Mouse (Mus musculus) gastrocnemius, postnatal 10 days (tissue): ENCODE results near the gene Proser3. TPM values are rescaled to one million over a fixed set of nuclear protein-coding genes. Genes with fewer than 3 reads are reported as not detected.
A peak's percentile ranks its signal among the peaks of the same experiment; 100 is the strongest.

ENCODE experiments used
- DNase-seq: peaks from one replicate; pipeline ENCODE4 v3.0.0; 2021; ENCODE audit warnings: mixed read lengths
- total RNA-seq, 2 experiments: library from RNA; stranded (reverse); gene quantifications; 2 replicates each; pipeline ENCODE4 v1.2.3; 2021

Gene Proser3
- total RNA-seq, 2 experiments from 2014 or later, result 3.8 to 6.2 TPM

- no peak for DNase-seq
Observed at GRCm38 (mm10) chr7:30579950-30580349, 27.9 kb upstream of the Proser3 start.

GRCm38 (mm10) chr7:30572969-30573368 is 20.9 kb upstream of the Proser3 start:
- peak; percentile 68 for DNase-seq

- no peak for DNase-seq
Observed at GRCm38 (mm10) chr7:30572389-30572788, 20.3 kb upstream of the Proser3 start.

- DNase-seq, result no peak
Observed at GRCm38 (mm10) chr7:30567555-30567954, 15.5 kb upstream of the Proser3 start.

- DNase-seq, result no peak
Observed at GRCm38 (mm10) chr7:30566033-30566432, 13.9 kb upstream of the Proser3 start.

GRCm38 (mm10) chr7:30564970-30565571 is 13.0 kb upstream of the Proser3 start, which contains the start of gene Igflr1:
Gene Igflr1 (plus strand): TSS chr7:30565427.
- no peak for DNase-seq

GRCm38 (mm10) chr7:30563906-30564280 is 11.8 kb upstream of the Proser3 start:
- no peak for DNase-seq

GRCm38 (mm10) chr7:30563117-30563905 is 11.2 kb upstream of the Proser3 start, which contains the start of the genes U2af1l4, Gm49396 and Psenen:
Gene U2af1l4 (plus strand): TSS chr7:30563301.
Gene Gm49396 (plus strand): TSS chr7:30563344.
Gene Psenen (minus strand): TSS chr7:30563627.
- peak; percentile 95 for DNase-seq

- DNase-seq, result no peak
Observed at GRCm38 (mm10) chr7:30562526-30563116, 10.5 kb upstream of the Proser3 start.

- no peak for DNase-seq
Observed at GRCm38 (mm10) chr7:30560296-30560695, 8.2 kb upstream of the Proser3 start.

GRCm38 (mm10) chr7:30559443-30559954 is 7.4 kb upstream of the Proser3 start, which contains the start of gene Lin37:
Gene Lin37 (minus strand): TSS chr7:30559838.
- peak; percentile 89 for DNase-seq

- no peak for DNase-seq
Observed at GRCm38 (mm10) chr7:30558656-30559442, 6.8 kb upstream of the Proser3 start.

GRCm38 (mm10) chr7:30557901-30558514 is 5.9 kb upstream of the Proser3 start:
- DNase-seq, result no peak

GRCm38 (mm10) chr7:30556894-30557536 is 4.9 kb upstream of the Proser3 start:
- DNase-seq, result no peak

GRCm38 (mm10) chr7:30553810-30554584 is 1.9 kb upstream of the Proser3 start:
- DNase-seq, result no peak

GRCm38 (mm10) chr7:30553021-30553589 is 1.0 kb upstream of the Proser3 start:
- DNase-seq, result peak; percentile 72

- DNase-seq, result no peak
Observed at GRCm38 (mm10) chr7:30551445-30552101, 526 bp downstream of the Proser3 start.

GRCm38 (mm10) chr7:30550603-30551002 is 1.5 kb downstream of the Proser3 start:
- no peak for DNase-seq

- no peak for DNase-seq
Observed at GRCm38 (mm10) chr7:30549880-30550279, 2.2 kb downstream of the Proser3 start.
